Mouse (Mus musculus): ENCODE results near the gene Arhgef6.

The Arhgef6 gene

DNA sequence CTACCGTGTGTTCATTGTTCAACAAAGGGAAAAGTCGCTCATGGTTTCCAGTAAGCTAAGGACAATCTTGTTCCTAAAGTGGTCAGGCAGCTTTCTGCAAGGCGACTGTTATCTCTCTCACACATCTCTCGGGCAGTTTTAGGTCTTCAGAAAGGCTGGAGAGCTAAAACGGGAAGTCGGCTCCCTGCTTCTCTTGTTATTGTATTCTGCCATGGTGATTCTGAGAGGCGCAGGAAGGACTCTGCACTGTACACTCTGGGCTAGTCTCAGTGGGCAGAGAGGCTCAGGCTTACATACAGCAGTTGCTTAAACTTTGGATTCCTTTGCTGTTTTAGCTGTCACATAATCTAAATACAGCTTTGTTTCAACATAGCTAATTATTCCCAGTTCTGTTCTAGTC lies 39.6 kb downstream of the Arhgef6 start:
- DNase-seq: no peak

- DNase-seq: no peak
Measured at GRCm38 (mm10) chrX:57288458-57288857, 50.1 kb downstream of the Arhgef6 start.

GRCm38 (mm10) chrX:57286281-57286680 lies 52.2 kb downstream of the Arhgef6 start:
- DNase-seq: no peak

DNA sequence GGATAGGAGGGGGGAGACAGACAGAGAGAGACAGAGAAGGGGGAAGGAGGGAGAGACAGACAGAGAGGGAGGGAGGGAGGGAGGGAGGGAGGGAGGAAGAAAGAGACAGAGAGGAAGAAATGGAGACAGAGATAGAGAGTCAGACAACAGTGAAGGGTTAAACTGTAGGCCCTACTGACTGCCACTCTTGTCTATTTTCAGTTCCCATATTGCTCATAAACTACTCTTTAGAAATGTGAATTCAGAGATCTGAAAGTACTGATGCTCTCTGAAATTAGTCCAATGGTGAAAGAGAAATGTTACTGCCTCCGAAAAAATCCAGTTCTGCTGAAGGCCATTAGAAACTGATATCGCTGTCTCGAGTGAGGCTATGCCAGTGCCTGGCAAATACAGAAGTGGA lies 56.3 kb downstream of the Arhgef6 start:
- no peak for DNase-seq

DNA sequence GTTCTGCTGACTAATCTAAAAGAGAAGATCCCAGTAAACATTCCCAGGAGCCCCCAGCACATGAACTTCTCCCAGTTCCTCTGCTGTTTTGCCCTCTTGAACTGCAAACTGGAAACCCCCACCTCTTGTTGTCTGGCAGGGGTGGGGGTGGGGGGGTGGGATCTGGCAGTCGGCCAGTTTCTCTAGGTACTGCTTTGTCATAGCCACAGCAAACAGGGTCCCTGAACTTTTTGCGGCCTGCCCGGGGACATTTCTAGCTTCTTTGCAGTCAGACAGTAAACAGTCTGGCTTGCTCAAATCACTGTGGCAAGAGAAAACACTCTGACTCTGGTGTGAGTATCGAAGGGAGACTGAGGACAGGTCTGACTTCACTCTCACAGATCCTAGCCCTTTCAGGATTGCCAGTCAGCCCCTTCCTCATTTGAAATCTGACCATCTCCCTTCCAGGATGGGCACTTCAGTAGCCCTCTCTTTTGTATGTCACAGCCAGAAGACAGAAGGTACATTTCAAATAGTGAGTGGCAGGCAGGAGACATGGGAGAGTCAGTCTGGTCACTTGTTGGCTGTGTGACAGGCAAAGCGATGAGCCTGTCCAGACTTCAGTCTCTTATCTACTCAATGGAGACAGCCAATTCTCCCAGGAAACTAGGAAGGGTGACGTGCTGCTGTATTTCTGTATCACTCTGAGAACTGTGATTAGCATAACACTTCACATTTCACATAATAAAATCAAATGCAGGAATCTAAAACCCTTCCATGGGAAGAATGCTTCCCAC lies 60.8 kb downstream of the Arhgef6 start:
- DNase-seq: no peak

DNA sequence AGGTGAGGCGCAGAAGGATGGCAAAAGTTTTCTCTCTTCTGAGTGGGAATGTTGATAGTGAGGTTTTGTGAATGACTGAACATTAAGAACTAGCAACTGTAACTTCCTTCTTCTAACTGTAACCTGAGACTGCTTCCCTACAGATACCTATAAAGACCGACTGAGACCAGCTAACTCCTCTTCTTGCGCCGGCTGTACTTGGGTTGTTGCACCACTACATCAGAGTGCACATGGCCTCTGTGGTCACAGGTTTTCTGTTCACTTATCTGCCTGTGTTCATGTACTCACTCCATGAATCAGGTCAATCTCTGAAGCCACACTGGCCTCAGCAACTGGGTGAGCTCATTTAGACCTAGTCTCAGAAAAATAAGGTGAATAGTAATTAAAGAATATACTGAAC lies 75.0 kb downstream of the Arhgef6 start:
- no peak for DNase-seq

GRCm38 (mm10) chrX:57260744-57261143 lies 77.8 kb downstream of the Arhgef6 start:
- DNase-seq: no peak

- no peak for DNase-seq
Measured at GRCm38 (mm10) chrX:57253329-57254055, 85.0 kb downstream of the Arhgef6 start.

DNA sequence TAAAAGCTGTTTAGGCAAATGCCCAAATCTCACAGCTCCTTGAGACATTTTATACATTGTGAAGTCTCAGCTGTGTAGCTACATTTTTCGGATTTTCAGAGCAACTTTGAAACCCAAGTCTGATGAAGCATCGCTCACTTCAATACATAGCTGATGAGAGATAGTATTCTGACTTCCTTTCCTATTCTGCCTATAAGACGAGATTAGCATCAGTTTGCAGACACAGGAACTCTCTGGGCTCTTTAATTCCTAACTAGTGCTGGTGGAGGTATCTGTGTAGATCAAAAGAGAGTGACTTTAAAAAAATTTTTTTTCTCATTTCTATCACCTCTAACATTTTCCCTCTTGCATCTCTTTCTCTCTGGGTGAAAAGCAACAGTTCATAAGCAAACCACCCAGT lies 100.0 kb downstream of the Arhgef6 start:
- no peak for DNase-seq

- no peak for DNase-seq
Measured at GRCm38 (mm10) chrX:57235982-57236381, 102.5 kb downstream of the Arhgef6 start.

DNA sequence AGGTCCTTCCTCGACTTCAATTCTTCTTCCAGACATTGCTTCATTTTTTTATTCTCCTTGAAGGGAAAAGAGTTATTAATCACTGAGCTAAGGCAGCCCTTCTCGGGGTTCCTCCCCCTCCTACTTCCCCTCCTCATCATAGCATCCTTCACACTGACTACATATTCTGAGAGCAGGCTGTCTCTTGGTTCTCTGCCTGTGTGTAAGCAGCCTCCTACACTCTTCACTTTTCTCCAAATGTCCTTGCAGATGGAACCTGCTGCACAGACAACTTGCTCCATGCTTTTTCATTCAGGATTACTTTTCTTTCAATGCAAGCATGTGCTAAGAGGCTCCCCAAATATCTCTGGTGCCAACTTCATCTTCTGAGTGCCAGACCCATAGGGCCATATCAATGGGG lies 104.9 kb downstream of the Arhgef6 start:
- no peak for DNase-seq

DNA sequence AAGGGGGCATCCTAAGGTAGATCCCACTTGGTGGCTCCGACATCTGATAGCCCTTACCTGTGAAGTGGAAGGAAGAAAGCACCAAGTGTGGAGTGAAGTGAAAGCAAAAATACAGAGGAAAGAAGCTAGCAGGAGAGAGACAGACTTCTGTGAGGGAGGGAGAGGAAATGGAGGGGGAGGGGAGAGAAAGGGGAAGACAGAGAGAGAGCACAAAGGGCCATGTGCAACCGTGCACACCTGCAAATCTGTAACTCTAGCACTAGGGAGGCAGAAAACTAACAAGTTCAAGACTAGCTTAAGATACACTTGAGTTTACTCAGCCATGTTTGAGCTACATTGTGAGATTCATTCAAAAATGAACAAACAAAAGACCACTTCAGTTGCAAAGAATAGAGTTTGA lies 110.4 kb downstream of the Arhgef6 start:
- DNase-seq: no peak

DNA sequence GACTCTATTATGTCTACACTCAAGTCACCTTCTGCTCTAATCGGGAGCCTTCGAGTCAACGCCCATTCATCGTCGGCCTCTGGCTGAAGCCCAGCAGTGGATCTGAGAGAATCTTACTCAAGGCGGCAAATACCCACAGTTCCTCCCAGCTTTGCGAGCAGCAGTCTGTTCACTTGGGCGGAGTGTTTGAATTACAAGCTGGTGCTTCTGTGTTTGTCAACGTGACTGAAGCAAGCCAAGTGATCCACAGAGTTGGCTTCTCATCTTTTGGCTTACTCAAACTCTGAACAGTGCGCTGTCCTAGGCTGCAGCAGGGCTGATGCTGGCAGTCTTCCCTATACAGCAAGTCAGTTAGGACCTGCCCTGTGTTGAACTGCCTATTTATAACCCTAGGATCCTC lies 115.2 kb downstream of the Arhgef6 start:
- no peak for DNase-seq

DNA sequence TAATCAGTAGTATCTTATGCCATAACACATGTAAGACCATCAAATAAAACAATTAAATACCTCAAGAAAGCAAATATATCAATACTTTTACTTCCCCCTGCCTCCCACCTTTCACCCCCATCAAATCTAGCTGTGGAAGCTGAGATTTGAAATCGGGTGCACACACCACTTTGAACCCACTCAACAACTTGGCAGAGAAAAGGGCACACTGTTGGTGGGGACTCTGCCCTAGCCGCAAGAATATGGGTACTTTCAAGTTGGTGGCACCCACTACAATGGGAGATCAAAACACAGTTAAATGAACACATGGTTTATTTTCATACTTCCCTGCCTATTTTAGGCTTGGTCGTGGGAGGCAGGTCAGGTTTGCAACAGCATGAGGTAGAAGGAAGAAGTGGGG lies 116.6 kb downstream of the Arhgef6 start:
- no peak for DNase-seq

DNA sequence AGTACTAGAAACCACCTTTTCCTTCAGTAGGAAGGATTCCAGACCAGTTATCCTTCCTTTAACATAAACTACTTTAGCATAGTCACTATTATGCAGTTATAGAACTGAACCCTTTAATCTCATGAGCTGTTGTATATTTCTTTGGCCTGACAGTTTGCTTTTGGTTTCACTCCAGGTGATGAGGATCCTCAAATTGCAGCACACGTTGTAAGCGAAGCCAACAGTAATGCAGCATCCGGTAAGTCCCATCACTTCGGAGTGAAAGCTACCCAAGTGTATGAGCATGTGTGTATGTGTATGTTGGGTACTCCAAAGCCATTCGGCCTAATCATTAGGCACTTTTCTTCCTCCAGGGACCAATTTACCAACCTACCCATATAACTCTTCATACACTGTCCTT lies 119.0 kb downstream of the Arhgef6 start:
- no peak for DNase-seq

GRCm38 (mm10) chrX:57216271-57216670 lies 122.3 kb downstream of the Arhgef6 start:
- DNase-seq: no peak

DNA sequence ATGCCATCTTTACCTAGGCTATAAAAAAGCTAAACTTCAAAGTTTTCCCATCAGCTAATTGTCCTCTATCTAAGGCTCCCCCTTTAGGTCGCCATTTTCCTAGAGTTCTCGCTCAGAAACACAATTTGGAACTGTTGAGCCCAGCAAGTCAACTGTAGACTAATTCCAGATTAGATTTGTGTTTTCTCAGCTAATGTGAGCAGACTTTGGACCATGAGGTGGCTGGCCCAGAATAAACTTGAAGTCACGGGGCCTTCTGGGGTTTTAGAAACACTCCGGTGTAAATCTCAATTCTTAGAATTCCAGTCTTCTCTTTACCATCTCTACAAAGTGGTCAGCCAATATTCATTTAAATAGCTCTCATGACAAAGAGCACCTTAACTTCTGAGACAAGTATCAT lies 123.0 kb downstream of the Arhgef6 start:
- DNase-seq: no peak

DNA sequence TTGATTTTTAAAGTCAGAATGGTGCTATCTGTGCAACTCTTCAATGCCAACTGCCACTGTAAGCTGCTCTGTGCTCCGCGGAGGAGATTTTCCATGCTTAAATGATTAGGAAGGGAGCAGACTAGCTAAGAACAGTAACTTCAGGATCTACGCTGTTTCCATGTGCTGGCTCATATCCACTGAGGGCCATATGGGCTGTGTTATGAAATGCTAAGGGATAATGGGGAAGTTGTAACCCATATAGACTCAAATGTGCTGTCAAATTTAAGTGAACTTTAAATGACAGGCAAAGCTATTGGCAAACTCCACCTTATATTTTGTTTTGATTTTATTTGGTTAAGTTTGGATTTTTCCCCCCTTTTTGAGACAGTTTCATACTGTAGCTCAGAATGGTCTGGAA lies 125.7 kb downstream of the Arhgef6 start:
- no peak for DNase-seq

DNA sequence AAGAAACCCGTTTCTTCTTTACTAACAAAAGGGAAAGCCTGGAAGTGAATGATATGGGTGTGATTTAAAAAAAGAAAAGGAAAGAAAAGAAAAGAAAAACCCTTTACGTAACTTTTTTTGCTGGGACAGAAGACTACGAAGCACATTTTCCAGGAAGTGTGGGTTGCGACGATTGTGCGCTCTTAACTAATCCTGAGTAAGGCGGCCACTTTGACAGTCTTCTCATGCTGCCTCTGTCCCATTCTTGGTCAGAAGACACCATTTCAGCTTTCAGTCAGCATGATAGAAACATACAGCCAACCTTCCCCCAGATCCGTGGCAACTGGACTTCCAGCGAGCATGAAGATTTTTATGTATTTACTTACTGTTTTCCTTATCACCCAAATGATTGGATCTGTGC lies 126.7 kb downstream of the Arhgef6 start, which contains the start of gene Cd40lg:
TSS of gene Cd40lg (plus strand) at position 268 of the 400 bp plus-strand sequence.
- no peak for DNase-seq

GRCm38 (mm10) chrX:57210591-57210990 lies 127.9 kb downstream of the Arhgef6 start:
- no peak for DNase-seq

- DNase-seq: no peak
Measured at GRCm38 (mm10) chrX:57200397-57200796, 138.1 kb downstream of the Arhgef6 start.

GRCm38 (mm10) chrX:57198036-57198435 lies 140.5 kb downstream of the Arhgef6 start:
- no peak for DNase-seq

DNA sequence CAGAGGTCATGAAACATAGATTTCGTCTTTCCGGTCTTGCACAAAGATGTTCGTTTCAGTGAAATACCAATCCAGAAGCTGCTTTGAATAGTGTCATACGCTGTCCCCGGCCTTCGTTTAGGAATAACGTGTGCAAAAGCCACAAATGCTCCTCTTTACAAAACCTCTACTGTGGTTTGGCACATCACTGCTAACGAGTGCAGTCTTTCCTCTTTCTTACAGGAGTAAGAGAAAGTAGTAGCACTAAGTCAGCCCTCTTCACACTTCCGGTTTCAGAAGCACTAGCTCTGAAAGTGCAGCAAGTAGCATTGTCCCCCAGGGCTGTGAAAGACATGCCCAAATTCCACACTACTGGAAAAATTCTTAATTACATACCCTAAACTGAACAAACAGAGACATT lies 142.2 kb downstream of the Arhgef6 start:
- no peak for DNase-seq

DNA sequence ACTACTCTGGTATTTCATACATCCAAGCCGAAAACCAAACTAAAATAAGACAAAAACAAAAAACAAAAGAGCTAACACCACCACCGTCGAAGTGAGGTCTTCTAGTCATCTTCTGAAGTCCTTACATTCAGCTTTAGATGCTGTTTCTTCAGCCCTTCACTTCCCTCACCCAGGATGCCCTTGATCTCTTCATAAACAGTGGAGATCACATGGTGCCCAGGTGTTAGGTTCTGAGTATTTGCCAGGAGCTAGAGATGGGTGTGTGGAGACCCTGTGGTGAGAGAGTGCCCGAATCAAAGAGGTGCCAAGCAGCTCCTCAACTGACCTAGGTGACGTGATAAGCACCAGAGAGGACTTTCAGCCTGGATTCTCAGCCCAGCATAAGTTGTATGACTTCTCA lies 149.2 kb downstream of the Arhgef6 start:
- DNase-seq: no peak

- no peak for DNase-seq
Measured at GRCm38 (mm10) chrX:57187301-57187700, 151.2 kb downstream of the Arhgef6 start.
